Mouse (Mus musculus) embryonic facial prominence, embryonic 13.5 days (tissue): ENCODE measurements around the gene Rbpms2. TPM values are rescaled to one million over a fixed set of nuclear protein-coding genes. Genes with fewer than 3 reads are reported as not detected.
"Not testable (repeated sequence)": the region's sequence is repeated elsewhere in the genome, so short reads cannot be mapped to it uniquely, and the experiment has no call there.

Experiments
- ATAC-seq: fragments of 200-750 bp; cut with Nextera tagmentation; 2 replicates; pipeline ENCODE4 v1.8.0; 2017; ENCODE audit warnings: low read depth; ENCODE audit not compliant: insufficient number of reproducible peaks, insufficient read depth, low FRiP score, low TSS enrichment
- H3K27ac ChIP-seq: fragments of 300-500 bp; sonication (generic); 2 replicates; pipeline ENCODE4 v1.5.1; 2015; ENCODE audit warnings: moderate library complexity, mild to moderate bottlenecking, inconsistent platforms
- H3K27me3 ChIP-seq: fragments of 300-500 bp; sonication (generic); 2 replicates; pipeline ENCODE4 v1.6.1; 2015; ENCODE audit warnings: mild to moderate bottlenecking, inconsistent platforms
- H3K36me3 ChIP-seq: fragments of 300-500 bp; sonication (generic); 2 replicates; pipeline ENCODE4 v1.6.1; 2015; ENCODE audit warnings: mild to moderate bottlenecking, inconsistent platforms
- H3K4me1 ChIP-seq: fragments of 300-500 bp; sonication (generic); 2 replicates; pipeline ENCODE4 v1.6.1; 2015; ENCODE audit warnings: inconsistent platforms
- H3K4me2 ChIP-seq: fragments of 300-500 bp; sonication (generic); 2 replicates; pipeline ENCODE4 v1.6.1; 2015; ENCODE audit warnings: moderate library complexity, mild to moderate bottlenecking, inconsistent platforms
- H3K4me3 ChIP-seq: fragments of 300-500 bp; sonication (generic); 2 replicates; pipeline ENCODE4 v1.5.1; 2015; ENCODE audit warnings: mild to moderate bottlenecking, inconsistent platforms
- H3K9ac ChIP-seq: fragments of 300-500 bp; sonication (generic); 2 replicates; pipeline ENCODE4 v1.6.1; 2015; ENCODE audit warnings: mild to moderate bottlenecking, inconsistent platforms
- H3K9me3 ChIP-seq: fragments of 300-500 bp; sonication (generic); 2 replicates; pipeline ENCODE4 v1.6.1; 2016; ENCODE audit warnings: inconsistent platforms
- WGBS: fragments of 180-500 bp; shearing (Covaris S2); methylation state at CpG from one replicate; pipeline ENCODE4 v1.1.7; 2015; ENCODE audit warnings: mixed read lengths; 5-methylcytosine and 5-hydroxymethylcytosine counted together
- polyA plus RNA-seq: library from polyadenylated mRNA; unstranded; fragments of >200 nt; fragmentation: Nextera tagmentation; extraction: Ambion mirVana; gene quantifications from 2 replicates; pipeline ENCODE4 v1.2.1, GENCODE M21; 2015

Gene Rbpms2
- polyA plus RNA-seq, 1 experiment from 2014 or later = 11.9 TPM

- Histone ChIP-seq H3K9me3 (no peaks in the 10 kb centered on the region), H3K4me2 (no peak overlapping the region), H3K9ac (no peak overlapping the region), H3K36me3 (peaks cover 26% of the 10 kb centered on the region), H3K4me1 (peaks cover 47% of the 10 kb centered on the region), H3K4me3 (no peak overlapping the region), H3K27me3 (no peaks in the 10 kb centered on the region), H3K27ac (no peak overlapping the region; the same call in 1 of the 2 replicates)
- WGBS = 86% methylated on average over 3 of the region's 3 CpGs
- no peak for ATAC-seq
Measured at GRCm38 (mm10) chr9:65682183-65682582, 52.7 kb downstream of the Rbpms2 start.

- peaks cover 39% of the 10 kb centered on the region for H3K4me1 ChIP-seq
- H3K4me3 ChIP-seq = no peak overlapping the region
- no peak overlapping the region for H3K27ac ChIP-seq
- H3K36me3 ChIP-seq = peaks cover 34% of the 10 kb centered on the region
- no peaks in the 10 kb centered on the region for H3K9me3 ChIP-seq
- no peak for ATAC-seq
- H3K27me3 ChIP-seq = no peaks in the 10 kb centered on the region
- H3K9ac ChIP-seq = no peak overlapping the region
- H3K4me2 ChIP-seq = no peak overlapping the region
- WGBS = 77% methylated on average over 1 of the region's 1 CpGs
Measured at GRCm38 (mm10) chr9:65682994-65683393, 53.5 kb downstream of the Rbpms2 start.

GRCm38 (mm10) chr9:65684704-65685103, 55.3 kb downstream of the Rbpms2 start:
- Histone ChIP-seq H3K36me3 (peaks cover 42% of the 10 kb centered on the region), H3K4me1 (peaks cover 22% of the 10 kb centered on the region), H3K27me3 (no peaks in the 10 kb centered on the region), H3K27ac (no peak overlapping the region; the same call in 1 of the 2 replicates), H3K9ac (no peak overlapping the region), H3K4me2 (no peak overlapping the region), H3K4me3 (no peak overlapping the region), H3K9me3 (no peaks in the 10 kb centered on the region)
- ATAC-seq = no peak
- WGBS = 82% methylated on average over 2 of the region's 2 CpGs

GRCm38 (mm10) chr9:65689869-65690268, 60.4 kb downstream of the Rbpms2 start:
- 50% methylated on average over 2 of the region's 2 CpGs for WGBS
- ATAC-seq, H3K27me3 ChIP-seq, H3K9ac ChIP-seq, H3K4me3 ChIP-seq, H3K9me3 ChIP-seq, H3K4me2 ChIP-seq, H3K27ac ChIP-seq: not testable (repeated sequence)
- peaks cover 12% of the 10 kb centered on the region; the same call in 1 of the 2 replicates for H3K4me1 ChIP-seq
- peaks cover 71% of the 10 kb centered on the region for H3K36me3 ChIP-seq

- WGBS = 55% methylated on average over 3 of the region's 3 CpGs
- H3K27ac ChIP-seq = peak overlapping the region; percentile 69
- no peaks in the 10 kb centered on the region for H3K9me3 ChIP-seq
- H3K9ac ChIP-seq = no peak overlapping the region
- ATAC-seq = 0 out of 2 replicates have a peak, but pooled peaks have one; percentile 60
- peaks cover 77% of the 10 kb centered on the region for H3K36me3 ChIP-seq
- H3K27me3 ChIP-seq = no peaks in the 10 kb centered on the region
- no peak overlapping the region for H3K4me2 ChIP-seq
- peaks cover 12% of the 10 kb centered on the region; the same call in 1 of the 2 replicates for H3K4me1 ChIP-seq
- H3K4me3 ChIP-seq = no peak overlapping the region
Measured at GRCm38 (mm10) chr9:65692466-65692865, 63.0 kb downstream of the Rbpms2 start.

GRCm38 (mm10) chr9:65692959-65693603, 63.6 kb downstream of the Rbpms2 start:
- Histone ChIP-seq H3K27ac (peak overlapping the region; percentile 69), H3K9me3 (no peaks in the 10 kb centered on the region), H3K4me1 (peaks cover 12% of the 10 kb centered on the region; the same call in 1 of the 2 replicates), H3K4me2 (no peak overlapping the region), H3K27me3 (no peaks in the 10 kb centered on the region), H3K9ac (no peak overlapping the region), H3K4me3 (no peak overlapping the region), H3K36me3 (peaks cover 77% of the 10 kb centered on the region)
- WGBS = 34% methylated on average over 5 of the region's 5 CpGs
- no peak for ATAC-seq

GRCm38 (mm10) chr9:65695646-65696045, 66.2 kb downstream of the Rbpms2 start:
- no peak overlapping the region for H3K9ac ChIP-seq
- 70% methylated on average over 3 of the region's 3 CpGs for WGBS
- H3K36me3 ChIP-seq = peaks cover 86% of the 10 kb centered on the region
- H3K4me1 ChIP-seq = peaks cover 12% of the 10 kb centered on the region; the same call in 1 of the 2 replicates
- no peak for ATAC-seq
- H3K27me3 ChIP-seq = no peaks in the 10 kb centered on the region
- H3K27ac ChIP-seq = peak overlapping the region; percentile 2; the same call in 1 of the 2 replicates
- no peak overlapping the region for H3K4me2 ChIP-seq
- no peak overlapping the region for H3K4me3 ChIP-seq
- no peaks in the 10 kb centered on the region for H3K9me3 ChIP-seq

GRCm38 (mm10) chr9:65696337-65696736, 66.9 kb downstream of the Rbpms2 start:
- Histone ChIP-seq H3K9ac (no peak overlapping the region), H3K4me1 (peaks cover 12% of the 10 kb centered on the region; the same call in 1 of the 2 replicates), H3K9me3 (no peaks in the 10 kb centered on the region), H3K27ac (peak overlapping the region; percentile 2; the same call in 1 of the 2 replicates), H3K4me3 (no peak overlapping the region), H3K4me2 (no peak overlapping the region), H3K36me3 (peaks cover 91% of the 10 kb centered on the region), H3K27me3 (no peaks in the 10 kb centered on the region)
- ATAC-seq = no peak

- no peak for ATAC-seq
- H3K9me3 ChIP-seq = no peaks in the 10 kb centered on the region
- no peak overlapping the region for H3K4me3 ChIP-seq
- no peaks in the 10 kb centered on the region for H3K27me3 ChIP-seq
- 81% methylated on average over 7 of the region's 7 CpGs for WGBS
- peaks cover 95% of the 10 kb centered on the region for H3K36me3 ChIP-seq
- H3K4me2 ChIP-seq = no peak overlapping the region
- no peak overlapping the region; the same call in 1 of the 2 replicates for H3K27ac ChIP-seq
- H3K4me1 ChIP-seq = peaks cover 9% of the 10 kb centered on the region; the same call in 1 of the 2 replicates
- H3K9ac ChIP-seq = no peak overlapping the region
Measured at GRCm38 (mm10) chr9:65697356-65697755, 67.9 kb downstream of the Rbpms2 start.

- Histone ChIP-seq H3K9me3 (no peaks in the 10 kb centered on the region), H3K4me2 (no peak overlapping the region), H3K9ac (no peak overlapping the region), H3K27ac (no peak overlapping the region), H3K27me3 (no peaks in the 10 kb centered on the region), H3K4me1 (peaks cover 2% of the 10 kb centered on the region; the same call in 1 of the 2 replicates), H3K4me3 (no peak overlapping the region), H3K36me3 (peaks cover 95% of the 10 kb centered on the region)
- ATAC-seq = no peak
Measured at GRCm38 (mm10) chr9:65697992-65698391, 68.5 kb downstream of the Rbpms2 start.

GRCm38 (mm10) chr9:65700504-65700903, 71.1 kb downstream of the Rbpms2 start:
- Histone ChIP-seq H3K9me3 (no peaks in the 10 kb centered on the region), H3K36me3 (peaks cover 91% of the 10 kb centered on the region), H3K4me2 (no peak overlapping the region), H3K9ac (no peak overlapping the region), H3K4me1 (no peaks in the 10 kb centered on the region), H3K27ac (no peak overlapping the region), H3K4me3 (no peak overlapping the region), H3K27me3 (no peaks in the 10 kb centered on the region)
- no peak for ATAC-seq
- 86% methylated on average over 6 of the region's 6 CpGs for WGBS

GRCm38 (mm10) chr9:65702286-65702685, 72.8 kb downstream of the Rbpms2 start:
- ATAC-seq = no peak
- H3K9me3 ChIP-seq = no peaks in the 10 kb centered on the region
- H3K27ac ChIP-seq = no peak overlapping the region
- H3K36me3 ChIP-seq = peaks cover 79% of the 10 kb centered on the region
- H3K4me3 ChIP-seq = no peak overlapping the region
- no peak overlapping the region for H3K4me2 ChIP-seq
- no peaks in the 10 kb centered on the region for H3K27me3 ChIP-seq
- no peak overlapping the region for H3K9ac ChIP-seq
- 94% methylated on average over 9 of the region's 9 CpGs for WGBS
- H3K4me1 ChIP-seq = no peaks in the 10 kb centered on the region
